Mouse (Mus musculus) MN1 (cell line): ENCODE measurements around the gene Zfp207.
A peak's percentile ranks its signal among the peaks of the same experiment; 100 is the strongest.
"Not testable (repeated sequence)": the region's sequence is repeated elsewhere in the genome, so short reads cannot be mapped to it uniquely, and the experiment has no call there.

Experiments used
- DNase-seq: peaks from one replicate; pipeline ENCODE4 v3.0.0-alpha.2; 2016; ENCODE audit warnings: low spot score

Gene Zfp207

GRCm38 (mm10) chr11:80383019-80383625, at the start of gene Zfp207:
Gene Zfp207 (plus strand): TSS chr11:80383279.
- peak; percentile 97 for DNase-seq

DNA sequence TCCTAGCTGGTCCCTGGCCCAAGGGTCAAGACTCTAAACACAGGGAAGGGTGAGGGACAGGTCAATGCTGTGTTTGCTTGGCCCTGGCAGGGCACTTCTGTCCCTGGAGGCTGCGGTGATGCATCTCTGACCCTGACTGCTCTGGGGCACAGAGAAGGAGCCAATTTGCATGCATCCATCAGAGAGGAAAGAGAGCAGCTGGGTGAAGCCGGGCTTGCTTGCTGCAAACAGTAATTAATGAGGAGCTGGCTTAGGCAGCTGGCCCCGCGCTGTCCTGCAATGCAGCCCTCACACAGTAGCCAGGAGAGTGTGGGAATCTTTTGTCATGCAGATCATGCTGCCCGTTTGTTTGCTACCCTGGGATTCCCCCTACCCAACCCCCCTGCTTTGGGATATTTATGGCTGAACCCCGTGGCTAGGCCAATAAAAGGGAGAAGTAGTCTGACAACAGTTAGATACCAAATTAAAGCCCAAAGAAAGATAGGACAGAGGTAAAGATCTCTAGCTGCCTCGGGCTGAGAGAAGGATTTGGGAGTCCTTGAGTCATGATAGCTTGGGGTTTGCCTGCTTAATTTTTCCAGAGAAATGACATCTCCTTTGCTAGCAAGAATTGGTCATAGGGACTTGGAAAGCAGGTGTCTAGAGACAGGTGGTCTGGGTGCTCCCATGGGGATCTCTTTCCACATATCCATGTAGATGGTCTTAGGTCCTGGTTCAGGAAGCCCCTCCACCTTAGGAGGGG, 47.3 kb upstream of the Zfp207 start:
- DNase-seq = peak; percentile 13

DNA sequence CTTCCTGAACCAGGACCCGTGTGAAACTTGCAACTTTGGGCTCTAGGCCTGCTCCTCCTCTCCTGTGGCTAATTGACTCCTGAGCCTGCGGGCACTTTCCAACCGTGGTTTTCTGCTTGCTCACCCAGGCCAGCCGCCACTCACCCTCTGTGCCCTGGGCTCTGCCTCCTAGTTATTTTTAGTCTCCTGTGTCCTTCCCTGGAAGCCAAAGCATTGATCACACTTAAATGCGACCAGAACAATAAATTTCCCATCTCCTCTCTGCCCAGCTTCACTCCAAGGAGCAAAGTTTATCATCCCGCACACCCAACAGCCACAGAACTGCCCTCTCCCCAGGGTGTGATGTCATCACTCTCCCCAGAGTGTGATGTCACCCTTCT, 46.7 kb upstream of the Zfp207 start:
- peak; percentile 22 for DNase-seq

GRCm38 (mm10) chr11:80342482-80342881, 40.6 kb upstream of the Zfp207 start:
- no peak for DNase-seq

- peak; percentile 82 for DNase-seq
These were observed 31.1 kb upstream of the Zfp207 start for GRCm38 (mm10) chr11:80351832-80352430.

- no peak for DNase-seq
These were observed 28.2 kb upstream of the Zfp207 start for GRCm38 (mm10) chr11:80354832-80355231.

DNA sequence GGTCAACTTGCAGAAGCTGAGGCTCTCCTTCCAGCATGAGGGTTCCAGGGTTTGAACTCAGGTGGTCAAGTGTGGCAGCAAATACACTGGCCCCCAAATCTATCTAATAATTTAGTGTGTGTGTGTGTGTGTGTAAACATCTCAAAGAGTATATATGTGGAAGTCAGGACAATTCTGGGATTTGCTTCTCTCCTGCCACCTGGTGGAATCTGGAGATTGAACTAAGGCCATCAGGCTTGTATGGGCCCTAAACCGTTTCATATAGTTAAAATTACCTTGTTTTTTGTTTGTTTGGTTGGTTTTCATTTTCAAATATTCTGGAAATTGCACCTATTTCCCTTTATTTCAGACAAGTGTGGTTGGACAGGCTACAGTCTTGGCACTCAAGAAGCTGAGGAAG, 14.1 kb upstream of the Zfp207 start:
- no peak for DNase-seq

DNA sequence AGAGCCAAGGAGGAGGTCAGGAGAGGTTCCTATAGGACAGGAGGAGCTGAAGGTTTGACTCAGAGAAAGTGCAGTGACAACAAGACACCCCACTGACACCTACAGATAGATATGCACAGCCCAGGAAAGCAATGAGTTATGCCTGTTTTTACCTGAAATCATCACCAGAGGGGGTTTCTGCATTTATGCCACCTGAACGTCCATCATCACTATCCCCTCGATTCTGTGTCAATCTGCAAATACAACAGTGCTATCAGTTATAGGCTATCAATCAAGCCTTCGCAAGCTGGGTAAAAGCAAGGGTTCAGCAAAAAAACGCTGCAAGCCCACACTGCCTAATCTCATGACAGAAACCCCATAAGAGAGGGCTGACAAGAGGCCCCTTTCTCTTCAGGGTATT, 6.4 kb upstream of the Zfp207 start:
- DNase-seq = no peak

- DNase-seq = peak; percentile 89
These were observed 5.2 kb upstream of the Zfp207 start, which contains the start of gene 5730455P16Rik for GRCm38 (mm10) chr11:80377712-80378451. Gene 5730455P16Rik (minus strand): TSS chr11:80378034.

GRCm38 (mm10) chr11:80378452-80379068, 4.5 kb upstream of the Zfp207 start:
- DNase-seq = not testable (repeated sequence)

DNA sequence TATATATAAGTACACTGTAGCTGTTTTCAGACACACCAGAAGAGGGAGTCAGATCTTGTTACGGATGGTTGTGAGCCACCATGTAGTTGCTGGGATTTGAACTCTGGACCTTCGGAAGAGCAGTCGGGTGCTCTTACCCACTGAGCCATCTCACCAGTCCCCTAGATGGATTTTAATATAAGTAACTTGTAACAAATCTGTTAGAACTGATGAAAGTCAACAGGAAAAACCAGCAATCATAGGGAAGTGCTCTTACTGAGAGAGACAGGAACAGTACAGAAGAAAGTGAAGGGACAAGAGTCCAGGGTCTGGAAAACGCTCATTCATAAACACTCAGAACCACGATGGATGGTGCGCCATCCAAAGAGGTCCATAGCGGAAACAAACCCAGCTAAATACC, 3.9 kb upstream of the Zfp207 start:
- DNase-seq = not testable (repeated sequence)

- DNase-seq = peak; percentile 51
These were observed 457 bp upstream of the Zfp207 start for GRCm38 (mm10) chr11:80382626-80383018.

DNA sequence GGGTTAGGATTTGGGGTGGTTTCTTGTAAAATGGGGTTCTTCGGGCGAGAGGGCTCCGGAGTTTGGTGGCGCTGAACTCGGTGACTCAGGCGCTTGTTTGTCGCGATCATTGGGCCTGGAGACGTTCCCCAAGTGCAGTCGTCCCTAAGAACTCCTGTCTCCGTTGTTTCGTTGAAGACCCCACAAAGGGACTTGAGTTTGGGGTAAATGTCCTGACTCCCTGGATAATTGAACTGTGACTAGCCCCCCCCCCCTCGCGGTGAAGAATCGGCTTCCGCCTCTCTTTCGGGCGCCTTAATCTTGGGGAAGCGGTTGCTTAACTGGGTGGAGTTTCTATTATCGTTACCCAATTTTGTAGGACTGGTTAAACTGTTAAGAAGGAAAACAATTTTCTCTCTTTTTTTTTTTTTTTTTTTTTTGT, 557 bp downstream of the Zfp207 start:
- peak; percentile 35 for DNase-seq

DNA sequence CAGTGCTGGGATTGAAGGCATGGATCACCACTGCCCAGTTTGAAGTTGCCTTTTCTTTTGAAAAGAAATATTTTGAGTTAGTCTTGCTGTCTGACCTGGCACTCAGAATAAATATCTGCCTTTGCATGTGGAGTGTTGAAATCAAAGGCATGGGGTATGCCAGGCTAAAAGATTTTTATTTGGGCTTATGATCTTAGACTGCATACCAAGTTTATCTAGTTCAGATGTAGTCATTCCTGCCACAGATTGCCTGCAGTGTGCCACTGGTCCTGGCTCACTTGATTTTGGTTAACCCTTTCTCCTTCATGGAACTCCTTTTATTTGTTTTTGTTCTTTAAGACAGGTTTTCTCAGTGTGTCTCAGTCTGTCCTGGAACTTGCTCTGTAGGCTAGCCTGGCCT, 1.4 kb downstream of the Zfp207 start:
- DNase-seq = no peak

- no peak for DNase-seq
These were observed 2.0 kb downstream of the Zfp207 start for GRCm38 (mm10) chr11:80385055-80385454.

- no peak for DNase-seq
These were observed 3.7 kb downstream of the Zfp207 start for GRCm38 (mm10) chr11:80386790-80387189.

GRCm38 (mm10) chr11:80389885-80390284, 6.8 kb downstream of the Zfp207 start:
- DNase-seq = no peak

- DNase-seq = no peak
These were observed 8.5 kb downstream of the Zfp207 start for GRCm38 (mm10) chr11:80391407-80392120.

DNA sequence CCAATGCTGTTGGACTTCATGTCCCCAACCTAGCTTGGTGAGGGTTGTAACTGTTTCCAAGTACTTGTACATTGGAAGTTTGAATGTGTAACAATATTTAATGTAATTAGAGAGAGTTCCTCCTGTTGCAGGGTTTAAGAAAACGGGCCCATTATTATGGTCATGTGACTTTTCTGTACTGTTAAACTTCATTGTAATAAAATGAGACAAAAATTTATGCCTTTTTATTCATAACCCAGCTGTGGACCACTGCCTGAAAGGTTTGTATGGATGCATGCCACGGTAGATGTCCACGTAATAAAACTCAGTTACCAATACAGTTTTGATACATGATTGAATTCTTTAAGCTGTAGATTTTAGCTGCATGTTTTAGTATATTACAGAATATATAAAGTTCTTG, 12.9 kb downstream of the Zfp207 start:
- DNase-seq = no peak

- no peak for DNase-seq
These were observed 13.5 kb downstream of the Zfp207 start for GRCm38 (mm10) chr11:80396617-80397016.

GRCm38 (mm10) chr11:80407878-80408277, 24.8 kb downstream of the Zfp207 start:
- not testable (repeated sequence) for DNase-seq
